Mouse (Mus musculus) urinary bladder, postnatal 14 days (tissue): ENCODE data around the gene Trim61.

Experiments
- DNase-seq: peaks from one replicate; pipeline ENCODE4 v3.0.0; 2021; ENCODE audit warnings: low spot score

Gene Trim61

GRCm38 (mm10) chr8:64987731-64988130, 30.6 kb downstream of the Trim61 start, which contains the start of gene Trim75:
Gene Trim75 (minus strand): TSS chr8:64987831.
- DNase-seq: no peak

- DNase-seq: no peak
These were observed 35.0 kb downstream of the Trim61 start for GRCm38 (mm10) chr8:64983150-64983897.
